Mouse (Mus musculus) CH12.LX (cell line): Measurements from ENCODE around the gene Etnppl. TPM values are rescaled to one million over a fixed set of nuclear protein-coding genes. Genes with fewer than 3 reads are reported as not detected.

ENCODE experiments used
- DNase-seq: peaks from one replicate; pipeline ENCODE4 v3.0.0-alpha.2; 2013; ENCODE audit errors: extremely low read depth
- H3K27ac ChIP-seq: 2 replicates; pipeline ENCODE4 v1.5.1; 2012; ENCODE audit warnings: low read depth, mild to moderate bottlenecking, control low read depth, moderate library complexity; ENCODE audit not compliant: insufficient read depth
- H3K27me3 ChIP-seq: replicated peaks from 2 replicates; pipeline ENCODE3; 2012; ENCODE audit warnings: inconsistent platforms
- H3K36me3 ChIP-seq, 2 experiments: replicated peaks in 1 of 2; 2 replicates each; pipeline versions ENCODE3 to v1.6.1; 2012; ENCODE audit warnings: inconsistent platforms in 1 of 2, low read length in 1 of 2, mild to moderate bottlenecking in 1 of 2, mixed read lengths in 1 of 2, moderate library complexity in 1 of 2; ENCODE audit not compliant: control insufficient read depth in 1 of 2, insufficient read depth in 1 of 2
- H3K4me1 ChIP-seq, 2 experiments: 2 replicates each; pipeline ENCODE4 v1.6.1; 2012; ENCODE audit warnings: inconsistent platforms in 1 of 2, moderate library complexity in 1 of 2; ENCODE audit not compliant: insufficient read depth in 2 of 2, control insufficient read depth in 1 of 2
- H3K4me2 ChIP-seq: 2 replicates; pipeline ENCODE4 v1.6.1; 2012; ENCODE audit warnings: low read depth, mild to moderate bottlenecking, control low read depth; ENCODE audit not compliant: poor library complexity, insufficient read depth, severe bottlenecking
- H3K4me3 ChIP-seq, 3 experiments: fragments of 150-350 bp in 1 of 3; sonication (generic) in 1 of 3; replicated peaks in 1 of 3; 2 replicates each; pipeline versions ENCODE3 to v1.5.1; 2011 to 2012; ENCODE audit warnings: low read depth in 2 of 3, low read length in 2 of 3, mild to moderate bottlenecking in 2 of 3, moderate library complexity in 2 of 3, control low read depth in 1 of 3, improper control_type of control experiment in 1 of 3, inconsistent platforms in 1 of 3, mixed read lengths in 1 of 3; ENCODE audit not compliant: poor library complexity in 1 of 3
- H3K79me2 ChIP-seq: replicated peaks from 2 replicates; pipeline ENCODE4 v1.6.1; 2012; ENCODE audit warnings: mild to moderate bottlenecking, moderate library complexity; ENCODE audit not compliant: control insufficient read depth, poor library complexity, insufficient read depth, severe bottlenecking; ENCODE audit errors: extremely low read depth
- H3K9ac ChIP-seq: 2 replicates; pipeline ENCODE4 v1.6.1; 2012; ENCODE audit warnings: low read depth, mild to moderate bottlenecking, control low read depth, moderate library complexity; ENCODE audit not compliant: insufficient read depth
- H3K9me3 ChIP-seq: replicated peaks from 2 replicates; pipeline ENCODE3; 2012; ENCODE audit warnings: low read length, inconsistent platforms, mixed read lengths
- CHD2 ChIP-seq: IDR thresholded peaks from 2 replicates; pipeline ENCODE4 v1.6.1; 2011; ENCODE audit warnings: low read length, improper control_type of control experiment
- E2F4 ChIP-seq: IDR thresholded peaks from 2 replicates; pipeline ENCODE4 v1.6.1; 2011; ENCODE audit warnings: low read depth, low read length, improper control_type of control experiment; ENCODE audit not compliant: insufficient replicate concordance
- ELF1 ChIP-seq: IDR thresholded peaks from 2 replicates; pipeline ENCODE4 v1.6.1; 2014; ENCODE audit warnings: low read depth, mild to moderate bottlenecking, inconsistent platforms, low read length, improper control_type of control experiment
- EP300 ChIP-seq: IDR thresholded peaks from 2 replicates; pipeline ENCODE4 v1.6.1; 2011; ENCODE audit warnings: low read length, improper control_type of control experiment
- JUND ChIP-seq: conservative IDR thresholded peaks from 2 replicates; pipeline ENCODE4 v1.6.1; 2011; ENCODE audit warnings: low read depth, low read length, improper control_type of control experiment
- KAT2A ChIP-seq: IDR thresholded peaks from 2 replicates; pipeline ENCODE4 v1.6.1; 2012; ENCODE audit warnings: low read length, improper control_type of control experiment, inconsistent platforms; ENCODE audit not compliant: insufficient replicate concordance
- MAFK ChIP-seq: IDR thresholded peaks from 2 replicates; pipeline ENCODE4 v1.6.1; 2011; ENCODE audit warnings: low read length, improper control_type of control experiment; ENCODE audit not compliant: insufficient replicate concordance
- MAX ChIP-seq: IDR thresholded peaks from 2 replicates; pipeline ENCODE4 v1.6.1; 2011; ENCODE audit warnings: low read length, improper control_type of control experiment
- MAZ ChIP-seq: IDR thresholded peaks from 2 replicates; pipeline ENCODE4 v1.6.1; 2012; ENCODE audit warnings: low read depth, mild to moderate bottlenecking, inconsistent platforms, low read length, improper control_type of control experiment, moderate library complexity
- MXI1 ChIP-seq: IDR thresholded peaks from 2 replicates; pipeline ENCODE4 v1.6.1; 2011; ENCODE audit warnings: mild to moderate bottlenecking, low read depth, low read length, improper control_type of control experiment
- NELFE ChIP-seq: IDR thresholded peaks from 2 replicates; pipeline ENCODE4 v1.6.1; 2011; ENCODE audit warnings: low read depth, low read length, improper control_type of control experiment
- POLR2A ChIP-seq: IDR thresholded peaks from 2 replicates; pipeline ENCODE4 v1.6.1; 2011; ENCODE audit warnings: low read depth, mild to moderate bottlenecking, improper control_type of control experiment, low read length
- RAD21 ChIP-seq: IDR thresholded peaks from 2 replicates; pipeline ENCODE4 v1.6.1; 2011; ENCODE audit warnings: low read depth, mild to moderate bottlenecking, low read length, improper control_type of control experiment, moderate library complexity
- SIN3A ChIP-seq: IDR thresholded peaks from 2 replicates; pipeline ENCODE4 v1.6.1; 2012; ENCODE audit warnings: low read length, improper control_type of control experiment, inconsistent platforms
- SMC3 ChIP-seq: IDR thresholded peaks from 2 replicates; pipeline ENCODE4 v1.6.1; 2011; ENCODE audit warnings: low read depth, low read length, improper control_type of control experiment
- TBP ChIP-seq: conservative IDR thresholded peaks from 2 replicates; pipeline ENCODE4 v1.6.1; 2011; ENCODE audit warnings: low read depth, low read length, improper control_type of control experiment
- USF1 ChIP-seq: IDR thresholded peaks from 2 replicates; pipeline ENCODE4 v1.6.1; 2014; ENCODE audit warnings: low read depth, mild to moderate bottlenecking, inconsistent platforms, low read length, improper control_type of control experiment
- USF2 ChIP-seq: conservative IDR thresholded peaks from 2 replicates; pipeline ENCODE4 v1.6.1; 2011; ENCODE audit warnings: low read depth, low read length, improper control_type of control experiment
- ZC3H11A ChIP-seq: IDR thresholded peaks from 2 replicates; pipeline ENCODE4 v1.6.1; 2012; ENCODE audit warnings: low read depth, mild to moderate bottlenecking, inconsistent platforms, low read length, improper control_type of control experiment
- ZKSCAN1 ChIP-seq: IDR thresholded peaks from 2 replicates; pipeline ENCODE4 v1.6.1; 2012; ENCODE audit warnings: low read depth, inconsistent platforms, low read length, improper control_type of control experiment, borderline replicate concordance
- dilution Hi-C: fragments of 300-500 bp; cut with MboI; formaldehyde crosslinking; loops from 2 replicates; pipeline ENCODE4 v1.14.3; 2020; ENCODE audit warnings: low sequenced_read_pairs; ENCODE audit not compliant: extremely low pct_unique_long_range_greater_than_20kb, extremely low pct_ligation_motif_present
- in situ Hi-C: fragments of 300-500 bp; cut with MboI; formaldehyde crosslinking; loops from 3 replicates; pipeline ENCODE4 v1.14.3; 2019; ENCODE audit warnings: low sequenced_read_pairs, low pct_ligation_motif_present, low pct_unique_long_range_greater_than_20kb, mixed read lengths
- polyA plus RNA-seq: library from polyadenylated mRNA; unstranded; fragments of >175 nt; gene quantifications from 2 replicates; pipeline ENCODE4 v1.2.1, GENCODE M21; 2012; ENCODE audit warnings: low read depth; ENCODE audit not compliant: insufficient read length
- total RNA-seq, 2 experiments: library from RNA; depleted of rRNA; stranded (reverse); fragments of 300-350 nt in 1 of 2; fragments of >200 nt in 1 of 2; gene quantifications; 2 replicates each; pipeline ENCODE4 v1.2.3; 2012 to 2014

Gene Etnppl
- total and polyA plus RNA-seq, 3 experiments: not detected

GRCm38 (mm10) chr3:130671291-130671690 lies 54.0 kb downstream of the Etnppl start:
- in situ Hi-C loops (no loop called here), dilution Hi-C loops (no loop called here)

DNA sequence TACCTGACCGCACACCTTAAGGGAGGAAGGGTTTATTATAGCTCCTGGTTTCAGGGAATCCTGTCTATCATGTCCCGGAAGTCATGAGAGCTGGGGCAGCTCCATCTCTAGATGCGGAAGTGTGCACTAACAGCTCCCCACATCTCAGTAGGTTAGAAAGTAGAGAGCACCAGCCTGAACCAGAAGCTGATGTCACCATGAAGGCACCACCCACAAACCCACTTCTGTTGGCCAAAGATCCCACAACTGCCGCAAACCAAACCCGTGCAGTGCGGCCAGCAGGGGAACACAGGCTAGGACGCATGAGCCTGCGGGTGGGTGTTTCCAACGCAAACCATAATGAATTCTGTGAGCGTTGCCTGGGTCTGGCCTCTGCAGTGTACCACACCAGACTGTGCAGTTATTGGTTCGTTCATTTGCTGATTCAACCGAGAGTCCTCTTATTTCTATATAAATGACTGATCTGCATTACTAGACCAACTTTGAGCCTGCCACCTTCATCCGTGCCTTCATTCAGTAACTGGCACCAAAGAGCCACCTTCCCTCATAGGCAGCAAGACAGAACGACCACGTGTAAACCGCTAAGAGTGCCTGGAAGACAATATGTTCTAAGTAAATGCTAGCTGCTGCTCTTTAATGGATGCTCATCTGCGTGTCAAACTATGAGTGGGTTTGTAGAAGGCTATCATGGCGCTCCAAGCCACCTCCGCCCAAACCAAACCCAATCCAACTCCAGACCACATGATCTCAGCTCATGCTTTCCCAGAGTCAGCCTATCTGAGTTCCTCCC lies 60.6 kb downstream of the Etnppl start:
- Histone ChIP-seq H3K27me3 (no peaks in the 10 kb centered on the region), H3K36me3 (no peaks in the 10 kb centered on the region), H3K4me1 (peaks cover 4 to 5% of the 10 kb centered on the region in 2 experiments; a peak in 3 of 4 replicates), H3K9me3 (no peaks in the 10 kb centered on the region), H3K4me3 (no peak overlapping the region), H3K79me2 (no peaks in the 10 kb centered on the region), H3K9ac (no peak overlapping the region), H3K4me2 (no peak overlapping the region), H3K27ac (no peak overlapping the region)
- dilution Hi-C loops (no loop called here), in situ Hi-C loops (loop anchor here (25.0 kb wide), 1 partner anchor 766 kb away; the partner anchor contains the start of gene Casp6)
- no peak for DNase-seq
- no peak for TF ChIP-seq MAZ
- no peak for TF ChIP-seq SMC3
- no peak for TF ChIP-seq RAD21
- no peak for TF ChIP-seq EP300
- no peak for TF ChIP-seq MXI1
- TF ChIP-seq TBP: no peak
- TF ChIP-seq JUND: no peak
- TF ChIP-seq KAT2A: no peak
- no peak for TF ChIP-seq USF2
- no peak for TF ChIP-seq NELFE
- TF ChIP-seq ELF1: no peak
- no peak for TF ChIP-seq SIN3A
- no peak for TF ChIP-seq MAX
- TF ChIP-seq CHD2: no peak
- no peak for TF ChIP-seq ZKSCAN1
- no peak for TF ChIP-seq E2F4
- no peak for TF ChIP-seq ZC3H11A
- TF ChIP-seq USF1: no peak

More at GRCm38 (mm10) chr3:130671291-130671690, 54.0 kb downstream of the Etnppl start:
- Histone ChIP-seq H3K4me1 (no peaks in the 10 kb centered on the region), H3K9me3 (no peaks in the 10 kb centered on the region), H3K4me3 (no peak overlapping the region), H3K4me2 (no peak overlapping the region), H3K79me2 (no peaks in the 10 kb centered on the region), H3K27me3 (no peaks in the 10 kb centered on the region), H3K27ac (no peak overlapping the region), H3K9ac (no peak overlapping the region), H3K36me3 (no peaks in the 10 kb centered on the region)
- no peak for DNase-seq
- TF ChIP-seq MXI1: no peak
- no peak for TF ChIP-seq POLR2A
- no peak for TF ChIP-seq MAFK
- TF ChIP-seq ZKSCAN1: no peak
